Mouse (Mus musculus): ENCODE results near the gene Wiz. TPM values are rescaled to one million over a fixed set of nuclear protein-coding genes. Genes with fewer than 3 reads are reported as not detected.

The Wiz gene
- total RNA-seq, 2 experiments from 2014 or later = 38.3 to 44.9 TPM

Small RNA genes within 50 kb of the gene (microRNA-seq; reads per million reads assigned to microRNA genes)
- not detected for gene Gm22201

Other genes with a start within 250 kb of the Wiz start
- 10 to 100 TPM; 24.9 to 31.7 TPM for gene Notch3, start 222.6 kb downstream of the Wiz start, total RNA-seq (2021)
- under 1 TPM in 1 of 2 experiments, not detected in 1; 0.42 TPM for gene Ephx3, start 199.9 kb downstream of the Wiz start, total RNA-seq (2021)
- gene Brd4, start 104.7 kb downstream of the Wiz start, total RNA-seq (2021) = 10 to 100 TPM; 80.6 to 98.0 TPM
- gene Akap8, start 68.2 kb downstream of the Wiz start, total RNA-seq (2021) = 10 to 100 TPM; 70.8 to 94.5 TPM
- 100 to 1,000 TPM in 1 of 2 experiments, 10 to 100 TPM in 1; 61.0 to 112 TPM for gene Akap8l, start 38.8 kb downstream of the Wiz start, total RNA-seq (2021)
- 1 to 10 TPM; 4.5 to 4.9 TPM for gene Rasal3, start 14.1 kb upstream of the Wiz start, total RNA-seq (2021)
- 10 to 100 TPM; 13.5 to 36.1 TPM for gene Pglyrp2, start 34.7 kb upstream of the Wiz start, total RNA-seq (2021)
- gene Cyp4f39, start 63.3 kb upstream of the Wiz start, total RNA-seq (2021) = under 1 TPM; 0.36 to 0.45 TPM
- 10 to 100 TPM in 1 of 2 experiments, 1 to 10 TPM in 1; 7.2 to 10.6 TPM for gene Cyp4f17, start 116.6 kb upstream of the Wiz start, total RNA-seq (2021)
- gene Cyp4f16, start 147.1 kb upstream of the Wiz start, total RNA-seq (2021) = 10 to 100 TPM; 10.9 to 15.4 TPM
- not detected for gene Cyp4f37, start 231.9 kb upstream of the Wiz start, total RNA-seq (2021)

Measured in adrenal gland, postnatal 10 days (tissue).